Mouse (Mus musculus): ENCODE results near the gene Dyx1c1.

Gene Dyx1c1

GRCm38 (mm10) chr9:72975242-72975641, 16.7 kb downstream of the Dyx1c1 start:
- no peak for DNase-seq

GRCm38 (mm10) chr9:72983066-72983465, 24.5 kb downstream of the Dyx1c1 start:
- no peak for DNase-seq

GRCm38 (mm10) chr9:72985250-72986220, 26.9 kb downstream of the Dyx1c1 start, which contains the start of the genes Ccpg1os and Ccpg1:
Ccpg1os (minus strand) TSS chr9:72985382.
Ccpg1 (plus strand) TSS chr9:72985429.
- peak; percentile 94 for DNase-seq

GRCm38 (mm10) chr9:72987703-72988102, 29.1 kb downstream of the Dyx1c1 start:
- DNase-seq, result no peak

- peak; percentile 21 for DNase-seq
These were observed 30.1 kb downstream of the Dyx1c1 start for GRCm38 (mm10) chr9:72988706-72989105.

- no peak for DNase-seq
These were observed 32.8 kb downstream of the Dyx1c1 start for GRCm38 (mm10) chr9:72991420-72991819.

- no peak for DNase-seq
These were observed 34.0 kb downstream of the Dyx1c1 start for GRCm38 (mm10) chr9:72992576-72992975.

- DNase-seq, result no peak
These were observed 37.6 kb downstream of the Dyx1c1 start for GRCm38 (mm10) chr9:72996167-72996566.

GRCm38 (mm10) chr9:72996806-72997205, 38.2 kb downstream of the Dyx1c1 start:
- DNase-seq, result no peak

GRCm38 (mm10) chr9:73000487-73000886, 41.9 kb downstream of the Dyx1c1 start:
- no peak for DNase-seq

GRCm38 (mm10) chr9:73001314-73002011, 42.9 kb downstream of the Dyx1c1 start:
- DNase-seq, result no peak

- DNase-seq, result no peak
These were observed 43.6 kb downstream of the Dyx1c1 start for GRCm38 (mm10) chr9:73002177-73002576.

GRCm38 (mm10) chr9:73004076-73004475, 45.5 kb downstream of the Dyx1c1 start:
- DNase-seq, result no peak

GRCm38 (mm10) chr9:73005106-73005505, 46.5 kb downstream of the Dyx1c1 start:
- DNase-seq, result no peak

- DNase-seq, result no peak
These were observed 47.6 kb downstream of the Dyx1c1 start for GRCm38 (mm10) chr9:73006175-73006574.

GRCm38 (mm10) chr9:73008384-73008783, 49.8 kb downstream of the Dyx1c1 start:
- DNase-seq, result no peak

GRCm38 (mm10) chr9:73012629-73013028, 54.0 kb downstream of the Dyx1c1 start:
- DNase-seq, result no peak

- DNase-seq, result no peak
These were observed 56.1 kb downstream of the Dyx1c1 start for GRCm38 (mm10) chr9:73014724-73015123.

GRCm38 (mm10) chr9:73019841-73020240, 61.3 kb downstream of the Dyx1c1 start:
- DNase-seq, result no peak

- no peak for DNase-seq
These were observed 62.0 kb downstream of the Dyx1c1 start for GRCm38 (mm10) chr9:73020566-73021097.

Measured in kidney, adult 18-20 months (tissue).